Mouse (Mus musculus) spleen, adult 2 months (tissue): ENCODE measurements around the gene Tex46.

Experiments
- CTCF ChIP-seq: fragments of 200-500 bp; IDR thresholded peaks from 2 replicates; pipeline ENCODE4 v1.5.1; 2011; ENCODE audit warnings: mild to moderate bottlenecking, inconsistent platforms; ENCODE audit not compliant: insufficient read depth, insufficient read length, insufficient replicate concordance; ENCODE audit errors: extremely low read depth
- POLR2A ChIP-seq: fragments of 200-500 bp; IDR thresholded peaks from 2 replicates; pipeline ENCODE4 v1.6.1; 2011; ENCODE audit warnings: low read depth, low read length, inconsistent platforms

GRCm38 (mm10) chr4:136631237-136631994, 21.2 kb downstream of the Tex46 start:
- TF ChIP-seq POLR2A (no peak), CTCF (no peak)
